Mouse (Mus musculus) midbrain, embryonic 14.5 days (tissue): ENCODE measurements around the gene Gm10840. TPM values are rescaled to one million over a fixed set of nuclear protein-coding genes. Genes with fewer than 3 reads are reported as not detected.
"Not testable (repeated sequence)": the region's sequence is repeated elsewhere in the genome, so short reads cannot be mapped to it uniquely, and the experiment has no call there.

Experiments
- ATAC-seq: fragments of 200-750 bp; cut with Nextera tagmentation; 2 replicates; pipeline ENCODE4 v1.8.0; 2017; ENCODE audit warnings: moderate number of reproducible peaks, moderate library complexity; ENCODE audit not compliant: low FRiP score, low TSS enrichment
- DNase-seq: peaks from one replicate; pipeline ENCODE4 v3.0.0-alpha.2; 2015
- H3K27ac ChIP-seq: fragments of 300-500 bp; sonication (generic); replicated peaks from 2 replicates; pipeline ENCODE4 v1.5.1; 2014; ENCODE audit warnings: mild to moderate bottlenecking, low read depth, low read length, moderate library complexity
- H3K27me3 ChIP-seq: fragments of 300-500 bp; sonication (generic); 2 replicates; pipeline ENCODE4 v1.6.1; 2014; ENCODE audit warnings: low read length, control low read depth, mixed read lengths; ENCODE audit not compliant: control insufficient read depth, insufficient read depth
- H3K36me3 ChIP-seq: fragments of 300-500 bp; sonication (generic); 2 replicates; pipeline ENCODE4 v1.6.1; 2014; ENCODE audit warnings: low read length, control low read depth; ENCODE audit not compliant: control insufficient read depth, insufficient read depth
- H3K4me1 ChIP-seq: fragments of 300-500 bp; sonication (generic); 2 replicates; pipeline ENCODE4 v1.6.1; 2014; ENCODE audit warnings: mild to moderate bottlenecking, antibody characterized with exemption, low read length, control low read depth; ENCODE audit not compliant: control insufficient read depth, insufficient read depth
- H3K4me2 ChIP-seq: fragments of 300-500 bp; sonication (generic); 2 replicates; pipeline ENCODE4 v1.6.1; 2014; ENCODE audit warnings: mild to moderate bottlenecking, low read length, moderate library complexity
- H3K4me3 ChIP-seq: fragments of 300-500 bp; sonication (generic); replicated peaks from 2 replicates; pipeline ENCODE4 v1.5.1; 2014; ENCODE audit warnings: low read depth, low read length
- H3K9ac ChIP-seq: fragments of 300-500 bp; sonication (generic); replicated peaks from 2 replicates; pipeline ENCODE4 v1.6.1; 2014; ENCODE audit warnings: mild to moderate bottlenecking, low read length, moderate library complexity
- H3K9me3 ChIP-seq: fragments of 300-500 bp; sonication (generic); 2 replicates; pipeline ENCODE4 v1.6.1; 2016; ENCODE audit warnings: low read length, control low read depth, mixed read lengths; ENCODE audit not compliant: control insufficient read depth
- WGBS: fragments of 180-500 bp; shearing (Covaris S2); extraction: QIAGEN DNeasy Blood & Tissue Kit; methylation state at CpG from one replicate; pipeline ENCODE4 v1.1.7; 2014; 5-methylcytosine and 5-hydroxymethylcytosine counted together
- polyA plus RNA-seq: library from polyadenylated mRNA; unstranded; fragments of >200 nt; fragmentation: Nextera tagmentation; extraction: Ambion mirVana; gene quantifications from 2 replicates; pipeline ENCODE4 v1.2.1, GENCODE M21; 2014

Gm10840 gene
- polyA plus RNA-seq, result not detected in 2 replicates

DNA sequence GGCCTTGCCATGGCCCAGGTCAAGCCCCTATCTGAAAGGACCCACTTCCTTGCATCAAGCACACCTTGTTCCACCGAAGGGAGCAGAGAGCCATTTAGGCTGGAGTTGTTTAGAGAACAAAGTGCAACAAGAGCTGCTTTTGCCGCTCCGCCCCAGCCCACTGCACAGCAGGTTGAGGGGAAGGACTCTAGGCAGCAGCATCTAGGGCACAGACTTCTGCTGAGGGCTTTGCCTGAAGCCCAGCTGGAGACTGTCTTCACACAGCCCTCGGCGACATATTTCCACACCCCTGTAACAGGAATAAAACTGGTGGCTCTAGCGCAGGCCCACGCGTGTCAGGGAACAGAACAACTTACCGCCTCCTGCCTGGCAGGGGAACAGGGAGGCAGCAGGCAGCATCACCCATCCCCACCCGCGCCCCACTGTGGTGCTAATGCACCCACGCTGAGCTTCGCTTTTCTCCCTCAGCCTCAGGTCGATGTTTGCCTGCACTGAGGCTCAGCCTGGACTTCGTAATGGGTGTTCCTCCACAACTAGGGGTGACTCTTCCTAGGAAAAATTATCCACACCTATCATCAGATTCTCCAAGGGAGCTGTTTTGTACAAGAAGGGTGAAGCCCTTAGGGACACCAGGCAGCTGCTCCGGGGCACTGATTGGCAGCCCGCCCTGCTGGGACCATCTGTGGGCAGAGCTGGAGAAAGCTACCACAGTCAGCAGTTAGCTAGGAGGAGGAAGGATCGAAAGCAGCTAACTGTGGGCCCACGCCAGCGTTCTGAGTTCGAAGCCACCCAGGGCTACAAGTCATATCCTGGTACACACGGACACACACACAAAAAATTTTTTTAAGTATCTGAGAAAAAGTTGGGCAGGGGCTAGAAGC, at the start of gene Gm10840, which contains the start of gene Limd2:
Gene Gm10840 (plus strand): TSS at position 10 of the 881 bp plus-strand sequence.
Gene Limd2 (minus strand): TSS at position 20 of the 881 bp plus-strand sequence.
- Histone ChIP-seq H3K4me3 (peak within 1 kb of the TSS; percentile 80), H3K27ac (peak within 1 kb of the TSS; percentile 99), H3K9ac (peak within 1 kb of the TSS; percentile 97), H3K27me3 (no peaks in the 10 kb centered on the region), H3K9me3 (no peaks in the 10 kb centered on the region), H3K4me2 (peak within 1 kb of the TSS; percentile 90), H3K4me1 (peaks cover 26% of the 10 kb centered on the region), H3K36me3 (peaks cover 43% of the 10 kb centered on the region)
- WGBS, result 24% methylated on average over 22 of the region's 22 CpGs
- peak; percentile 11; the same call in 1 of the 2 replicates for ATAC-seq
- peak; percentile 64 for DNase-seq

GRCm38 (mm10) chr11:106111688-106112087, 49.0 kb upstream of the Gm10840 start:
- Histone ChIP-seq H3K4me1 (no peaks in the 10 kb centered on the region), H3K4me3 (no peak overlapping the region), H3K9ac (no peak overlapping the region), H3K4me2 (no peak overlapping the region), H3K27me3 (no peaks in the 10 kb centered on the region), H3K9me3 (no peaks in the 10 kb centered on the region), H3K27ac (no peak overlapping the region), H3K36me3 (peaks cover 24% of the 10 kb centered on the region)
- no peak for DNase-seq
- no peak for ATAC-seq

DNA sequence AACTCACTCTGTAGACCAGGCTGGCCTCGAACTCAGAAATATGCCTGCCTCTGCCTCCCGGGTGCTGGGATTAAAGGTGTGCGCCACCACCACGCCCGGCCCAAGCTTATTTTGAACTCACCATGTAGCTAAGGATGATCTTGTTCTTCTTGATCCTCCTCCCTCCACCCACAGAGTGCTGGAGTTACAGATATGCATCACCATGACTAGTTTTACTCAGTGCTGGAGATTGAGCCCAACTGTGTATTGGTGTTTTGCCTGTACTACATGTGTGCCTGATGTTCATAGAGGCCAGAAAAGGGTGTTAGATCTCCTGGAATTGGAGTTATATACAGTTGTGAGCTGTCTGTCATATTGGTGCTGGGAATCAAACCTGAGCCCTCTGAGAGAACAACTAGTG, 38.4 kb upstream of the Gm10840 start:
- H3K36me3 ChIP-seq, result peaks cover 67% of the 10 kb centered on the region
- H3K27ac ChIP-seq, result no peak overlapping the region
- H3K9me3 ChIP-seq, result no peaks in the 10 kb centered on the region
- H3K4me3 ChIP-seq, result no peak overlapping the region
- no peaks in the 10 kb centered on the region for H3K27me3 ChIP-seq
- 97% methylated on average over 5 of the region's 5 CpGs for WGBS
- ATAC-seq (no peak), DNase-seq (no peak)
- H3K9ac ChIP-seq, result no peak overlapping the region
- no peaks in the 10 kb centered on the region for H3K4me1 ChIP-seq
- H3K4me2 ChIP-seq, result no peak overlapping the region

DNA sequence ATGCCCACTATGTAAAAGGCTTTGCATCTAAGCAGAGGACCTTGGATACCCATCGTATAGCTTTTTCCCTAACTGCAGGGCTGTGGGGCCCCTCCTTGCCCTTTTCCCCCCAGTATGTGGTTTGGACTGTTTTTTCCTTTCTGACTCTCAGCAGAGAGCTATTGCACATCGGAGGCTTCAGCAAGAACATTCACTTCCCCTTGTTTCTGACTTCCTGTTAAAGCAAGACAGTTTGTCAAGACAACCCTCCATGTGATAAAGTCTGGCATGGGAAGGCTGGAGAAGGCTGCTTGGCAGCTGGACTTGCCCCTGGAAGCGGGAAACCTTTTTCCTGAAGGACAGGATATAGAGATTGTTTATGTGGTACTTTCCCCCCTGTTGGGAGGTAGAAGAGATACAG, 37.9 kb upstream of the Gm10840 start:
- Histone ChIP-seq H3K9me3 (no peaks in the 10 kb centered on the region), H3K27ac (no peak overlapping the region), H3K36me3 (peaks cover 62% of the 10 kb centered on the region), H3K4me2 (no peak overlapping the region), H3K4me1 (no peaks in the 10 kb centered on the region), H3K4me3 (no peak overlapping the region), H3K9ac (no peak overlapping the region), H3K27me3 (no peaks in the 10 kb centered on the region)
- WGBS, result 91% methylated on average over 3 of the region's 3 CpGs
- no peak for ATAC-seq
- no peak for DNase-seq

GRCm38 (mm10) chr11:106124784-106125183, 35.9 kb upstream of the Gm10840 start:
- H3K9ac ChIP-seq, result no peak overlapping the region
- no peak for ATAC-seq
- no peak for DNase-seq
- 69% methylated on average over 4 of the region's 4 CpGs for WGBS
- H3K27ac ChIP-seq, result no peak overlapping the region
- no peaks in the 10 kb centered on the region for H3K9me3 ChIP-seq
- H3K36me3 ChIP-seq, result peaks cover 54% of the 10 kb centered on the region
- H3K27me3 ChIP-seq, result no peaks in the 10 kb centered on the region
- H3K4me1 ChIP-seq, result no peaks in the 10 kb centered on the region
- H3K4me3 ChIP-seq, result no peak overlapping the region
- no peak overlapping the region for H3K4me2 ChIP-seq

GRCm38 (mm10) chr11:106125827-106126226, 34.8 kb upstream of the Gm10840 start:
- Histone ChIP-seq H3K9me3 (no peaks in the 10 kb centered on the region), H3K27ac (no peak overlapping the region), H3K9ac (no peak overlapping the region), H3K36me3 (peaks cover 61% of the 10 kb centered on the region), H3K4me2 (no peak overlapping the region), H3K4me1 (no peaks in the 10 kb centered on the region), H3K27me3 (no peaks in the 10 kb centered on the region), H3K4me3 (no peak overlapping the region)
- ATAC-seq (no peak), DNase-seq (no peak)
- WGBS, result 75% methylated on average over 1 of the region's 1 CpGs

DNA sequence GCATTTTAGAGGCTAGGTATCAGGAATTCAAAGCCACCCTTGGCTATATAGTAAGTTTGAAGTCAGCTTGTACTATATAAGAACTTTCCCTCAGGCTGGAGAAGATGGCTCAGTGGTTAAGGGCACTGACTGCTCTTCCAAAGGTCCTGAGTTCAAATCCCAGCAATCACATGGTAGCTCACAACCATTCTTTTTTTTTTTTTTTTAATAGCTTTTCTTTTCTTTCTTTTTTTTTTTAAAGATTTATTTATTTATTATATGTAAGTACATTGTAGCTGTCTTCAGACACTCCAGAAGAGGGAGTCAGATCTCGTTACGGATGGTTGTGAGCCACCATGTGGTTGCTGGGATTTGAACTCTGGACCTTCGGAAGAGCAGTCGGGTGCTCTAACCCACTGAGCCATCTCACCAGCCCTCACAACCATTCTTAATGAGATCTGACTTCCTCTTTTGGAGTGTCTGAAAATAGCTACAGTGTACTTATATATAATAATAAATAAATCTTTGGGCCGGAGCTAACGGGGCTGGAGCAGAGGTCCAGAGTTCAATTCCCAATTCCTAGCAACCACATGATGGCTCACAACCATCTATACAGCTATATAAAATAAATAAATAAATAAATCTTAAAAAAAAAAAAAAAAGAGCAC, 33.8 kb upstream of the Gm10840 start:
- not testable (repeated sequence) for H3K27me3 ChIP-seq, H3K4me3 ChIP-seq, H3K9me3 ChIP-seq, H3K27ac ChIP-seq, H3K4me2 ChIP-seq, H3K4me1 ChIP-seq, H3K9ac ChIP-seq, ATAC-seq, DNase-seq
- 95% methylated on average over 4 of the region's 6 CpGs for WGBS
- peaks cover 56% of the 10 kb centered on the region for H3K36me3 ChIP-seq

DNA sequence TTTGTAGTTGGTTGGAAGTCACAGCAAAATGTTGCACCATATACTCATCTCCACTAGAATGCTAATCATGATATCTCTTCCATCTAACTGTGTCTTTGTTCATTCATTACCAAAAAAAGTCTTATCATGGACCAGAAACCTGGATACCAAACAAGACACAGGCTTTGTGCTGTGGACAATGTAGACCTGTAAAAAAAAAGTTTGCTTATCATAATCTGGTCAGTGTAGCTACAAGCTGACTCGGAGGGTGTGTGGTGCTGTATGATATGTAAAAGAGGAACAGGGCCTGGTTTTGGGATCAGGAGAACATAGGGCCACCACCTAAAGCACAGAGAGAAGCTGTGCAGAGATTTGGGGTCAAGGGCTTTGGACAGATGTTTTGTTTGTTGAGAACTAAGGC, 31.2 kb upstream of the Gm10840 start:
- Histone ChIP-seq H3K4me1 (peaks cover 5% of the 10 kb centered on the region; the same call in 1 of the 2 replicates), H3K9ac (no peak overlapping the region), H3K27ac (no peak overlapping the region), H3K36me3 (peaks cover 35% of the 10 kb centered on the region), H3K4me3 (no peak overlapping the region), H3K9me3 (no peaks in the 10 kb centered on the region), H3K27me3 (no peaks in the 10 kb centered on the region), H3K4me2 (no peak overlapping the region)
- 94% methylated on average over 1 of the region's 1 CpGs for WGBS
- ATAC-seq, result no peak
- DNase-seq, result no peak
